Comparison of ENCODE assay signal across 8 mouse cellular contexts in genomic region chr12:98734246-98734879, GRCm38 (mm10). TPM values are rescaled to one million over a fixed set of nuclear protein-coding genes. Genes with fewer than 3 reads are reported as not detected.
DNase-seq lines count a peak whose midpoint lies in the region; ATAC-seq and TF ChIP-seq lines count a peak whose summit lies in the region.

No protein-coding gene starts in this region.

- DNase-seq in gastrocnemius, adult 2 months: peak; percentile 90
- peak; percentile 94 for DNase-seq in hindbrain, postnatal 0 days (ENCODE audit: low spot score)
- DNase-seq in left cerebral cortex, adult 8-10 months (ENCODE audit: low spot score in 2 of 2): peak; percentile 68 to 79
- DNase-seq in right cerebral cortex, adult 18-20 months: peak; percentile 89
- peak; percentile 74 for DNase-seq in urinary bladder, adult 2 months (ENCODE audit: low spot score)

- no peaks in the 10 kb centered on the region for H3K9me3 ChIP-seq in hindbrain, postnatal 0 days (ENCODE audit: low read length)

- peak; percentile 73 for ATAC-seq in activated CD4-positive, CD25-positive, alpha-beta regulatory T cell, adult 4 months
- ATAC-seq in common myeloid progenitor, adult 5-6 weeks (replicated peaks; ENCODE audit: low read depth, poor library complexity, severe bottlenecking): peak; percentile 85
- peak; percentile 94 for ATAC-seq in hindbrain, postnatal 0 days
- peak; percentile 92 for ATAC-seq in megakaryocyte, adult 5-6 weeks (ENCODE audit: poor library complexity, severe bottlenecking)

- H3K27me3 ChIP-seq in hindbrain, postnatal 0 days (ENCODE audit: insufficient read depth, low read length): no peaks in the 10 kb centered on the region

- peak; percentile 21; the same call in 1 of the 2 replicates for TF ChIP-seq CTCF in gastrocnemius, adult 2 months (IDR thresholded peaks at IDR 0.05)
- TF ChIP-seq CTCF in hindbrain, postnatal 0 days (IDR thresholded peaks at IDR 0.05; ENCODE audit: low read depth): peak; percentile 33

- no peaks in the 10 kb centered on the region for H3K36me3 ChIP-seq in hindbrain, postnatal 0 days (ENCODE audit: insufficient read depth, low read length)

- intact Hi-C loops in gastrocnemius, adult 2 months (cut with DNase I): no loop called here

- H3K27ac ChIP-seq in gastrocnemius, adult 2 months: peak overlapping the region; percentile 90
- 0 out of 2 replicates have a peak overlapping the region, but pooled peaks have one; percentile 32 for H3K27ac ChIP-seq in hindbrain, postnatal 0 days

- H3K4me3 ChIP-seq in gastrocnemius, adult 2 months: peak overlapping the region; percentile 88
- peak overlapping the region; percentile 57 for H3K4me3 ChIP-seq in hindbrain, postnatal 0 days (ENCODE audit: low read length)

- peaks cover 24% of the 10 kb centered on the region; the same call in 1 of the 2 replicates for H3K4me1 ChIP-seq in hindbrain, postnatal 0 days (ENCODE audit: insufficient read depth, low read length)

- peak overlapping the region; percentile 52 for H3K9ac ChIP-seq in hindbrain, postnatal 0 days (replicated peaks; ENCODE audit: low read length)

- peak overlapping the region; percentile 83 for H3K4me2 ChIP-seq in hindbrain, postnatal 0 days (ENCODE audit: low read depth, low read length)

- WGBS in hindbrain, postnatal 0 days: under 1% methylated on average over 30 of the region's 30 CpGs

RNA-seq across cellular contexts. Expression of gene Ptpn21, which starts 2.8 kb away (rescaled TPM):
- 1 to 10 TPM; 2.2 to 3.7 TPM for polyA plus RNA-seq in activated CD4-positive, CD25-positive, alpha-beta regulatory T cell, adult 4 months (2017; shearing (Covaris generic))
- total RNA-seq in common myeloid progenitor, adult 5-6 weeks (2017): 4.6 and 9.0 TPM in 2 replicates
- total RNA-seq in gastrocnemius, adult 2 months (2021): 10 to 100 TPM; 32.8 to 34.9 TPM
- total RNA-seq in hindbrain, postnatal 0 days (2014; rRNA removed): 3.7 and 6.0 TPM in 2 replicates
- polyA plus RNA-seq in hindbrain, postnatal 0 days (2015; fragmentation: Nextera tagmentation; extraction: Ambion mirVana): 2.5 and 2.7 TPM in 2 replicates
- total RNA-seq in left cerebral cortex, adult 8-10 months (2022): 10 to 100 TPM in 2 of 4 experiments, 1 to 10 TPM in 2; 8.3 to 10.9 (median 9.9) TPM
- 1.7 and 2.7 TPM in 2 replicates for total RNA-seq in megakaryocyte, adult 5-6 weeks (2015)
- total RNA-seq in megakaryocyte, adult 5-6 weeks (2017): 1.1 and 1.6 TPM in 2 replicates
- 22.1 and 25.3 TPM in 2 replicates for polyA plus RNA-seq in urinary bladder, adult 2 months (2012; rRNA removed)

RNA-seq across cellular contexts. Expression of gene Zc3h14, which starts 12.4 kb away (rescaled TPM):
- polyA plus RNA-seq in activated CD4-positive, CD25-positive, alpha-beta regulatory T cell, adult 4 months (2017; shearing (Covaris generic)): 10 to 100 TPM; 33.4 to 38.6 TPM
- 134 and 138 TPM in 2 replicates for total RNA-seq in common myeloid progenitor, adult 5-6 weeks (2017)
- total RNA-seq in gastrocnemius, adult 2 months (2021): 10 to 100 TPM; 45.2 to 47.7 TPM
- total RNA-seq in hindbrain, postnatal 0 days (2014; rRNA removed): 84.1 and 102 TPM in 2 replicates
- polyA plus RNA-seq in hindbrain, postnatal 0 days (2015; fragmentation: Nextera tagmentation; extraction: Ambion mirVana): 100.0 and 101 TPM in 2 replicates
- total RNA-seq in left cerebral cortex, adult 8-10 months (2022): 100 to 1,000 TPM; 100 to 108 (median 104) TPM
- total RNA-seq in megakaryocyte, adult 5-6 weeks (2015): 102 and 119 TPM in 2 replicates
- total RNA-seq in megakaryocyte, adult 5-6 weeks (2017): 55.7 and 57.8 TPM in 2 replicates
- 72.8 and 84.4 TPM in 2 replicates for polyA plus RNA-seq in urinary bladder, adult 2 months (2012; rRNA removed)

Comparison
In these comparisons a context has a peak if more than half of its experiments do, and no peak if none do; other contexts are left out.
1. Peak in every context shown above with its lines: DNase-seq, ATAC-seq, H3K4me3 ChIP-seq and H3K27ac ChIP-seq.